Mouse (Mus musculus): Measurements from ENCODE around the gene Usp50.

Gene Usp50

GRCm38 (mm10) chr2:126665984-126666383 is 117.3 kb downstream of the Usp50 start:
- no peak for DNase-seq (ENCODE audit: low spot score in 2 of 2)

- no peak for DNase-seq (ENCODE audit: low spot score in 2 of 2)
Observed at GRCm38 (mm10) chr2:126663481-126663880, 119.8 kb downstream of the Usp50 start.

All from cerebellum, postnatal 4 days (tissue).